Mouse (Mus musculus): Measurements from ENCODE around the gene Mcl1. TPM values are rescaled to one million over a fixed set of nuclear protein-coding genes. Genes with fewer than 3 reads are reported as not detected.
A peak's percentile ranks its signal among the peaks of the same experiment; 100 is the strongest.

Gene Mcl1
- polyA plus RNA-seq, 1 experiment from 2014 or later, result 74.0 TPM

DNA sequence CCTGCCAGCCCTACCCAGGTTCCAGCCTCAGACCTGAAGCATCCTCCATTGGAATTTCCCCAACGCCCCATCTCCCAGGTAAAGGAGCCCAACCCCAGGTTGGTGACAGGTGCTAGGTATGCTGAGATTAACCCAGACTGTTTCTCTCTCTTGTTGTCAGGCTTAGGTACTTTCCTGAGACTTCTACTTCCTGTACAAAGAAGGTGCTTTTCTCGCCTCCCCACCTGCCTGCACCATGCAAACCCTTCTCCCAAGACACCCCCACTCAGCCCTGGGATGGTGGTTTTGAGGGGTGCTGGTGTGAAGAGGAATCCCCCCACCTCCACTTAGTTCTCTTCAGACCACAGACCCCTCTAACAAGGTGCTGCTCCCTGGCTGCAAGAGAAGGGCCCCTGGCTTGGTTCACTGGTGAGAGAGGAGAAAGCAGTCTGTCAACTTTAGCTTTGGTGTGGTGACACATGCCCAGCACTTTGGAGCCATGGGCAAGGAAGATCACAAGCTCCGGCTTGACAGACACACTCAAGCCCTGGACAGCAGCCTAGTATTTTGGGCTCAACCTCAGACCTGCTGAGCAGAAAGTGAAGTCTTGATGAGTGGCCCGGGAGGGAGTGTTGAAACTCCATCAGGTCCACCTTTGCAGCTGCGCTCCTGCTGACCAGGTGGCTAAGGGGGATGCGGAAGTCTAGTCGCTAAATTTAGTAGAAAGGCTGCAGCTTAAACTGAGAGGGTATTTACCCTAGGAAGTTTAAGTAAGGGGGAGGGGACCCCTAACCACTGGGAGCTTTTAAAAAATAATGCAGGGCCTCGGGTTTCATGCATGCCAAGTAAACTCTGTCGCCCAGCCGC lies 14.5 kb downstream of the Mcl1 start:
- H3K27ac ChIP-seq, result peak overlapping the region; percentile 50
- 58% methylated on average over 10 of the region's 10 CpGs for WGBS
- no peaks in the 10 kb centered on the region for H3K9me3 ChIP-seq
- no peaks in the 10 kb centered on the region for H3K27me3 ChIP-seq
- no peak overlapping the region for H3K4me3 ChIP-seq (replicated peaks)
- H3K4me2 ChIP-seq, result no peak overlapping the region
- no peak overlapping the region for H3K9ac ChIP-seq
- no peak for ATAC-seq (ENCODE audit: low FRiP score)
- peaks cover 34% of the 10 kb centered on the region for H3K4me1 ChIP-seq
- H3K36me3 ChIP-seq (replicated peaks), result peaks cover 19% of the 10 kb centered on the region

GRCm38 (mm10) chr3:95673707-95674211 lies 15.2 kb downstream of the Mcl1 start:
- Histone ChIP-seq H3K4me1 (peaks cover 29% of the 10 kb centered on the region), H3K27ac (peak overlapping the region; percentile 50), H3K4me2 (no peak overlapping the region), H3K27me3 (no peaks in the 10 kb centered on the region), H3K4me3 (replicated peaks) (no peak overlapping the region), H3K36me3 (replicated peaks) (peaks cover 15% of the 10 kb centered on the region), H3K9me3 (no peaks in the 10 kb centered on the region), H3K9ac (no peak overlapping the region)
- ATAC-seq (ENCODE audit: low FRiP score), result no peak
- 31% methylated on average over 11 of the region's 11 CpGs for whole genome bisulfite sequencing

DNA sequence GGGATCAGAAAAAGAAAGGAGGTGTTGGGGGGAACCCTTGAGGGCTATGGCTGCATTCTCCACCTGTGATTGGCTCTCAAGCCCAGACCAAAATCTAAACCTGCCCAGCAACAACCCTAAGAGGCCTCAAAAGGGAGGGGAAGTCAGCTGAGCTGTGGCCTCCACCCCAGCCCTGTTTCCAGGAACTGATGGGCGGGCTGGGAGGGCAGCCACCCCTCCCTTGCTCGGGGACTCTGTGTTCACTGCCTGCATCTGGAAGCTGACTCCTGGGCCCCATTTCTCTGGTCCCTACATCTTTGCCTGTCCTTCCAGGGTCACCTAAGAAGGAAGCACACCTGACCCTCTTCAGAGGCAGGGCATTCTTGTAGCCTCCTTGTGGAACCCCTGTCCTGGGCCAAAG lies 15.6 kb downstream of the Mcl1 start:
- WGBS, result 35% methylated on average over 2 of the region's 2 CpGs
- H3K36me3 ChIP-seq (replicated peaks), result peaks cover 11% of the 10 kb centered on the region
- H3K9me3 ChIP-seq, result no peaks in the 10 kb centered on the region
- no peak overlapping the region for H3K4me2 ChIP-seq
- H3K4me3 ChIP-seq (replicated peaks), result no peak overlapping the region
- H3K9ac ChIP-seq, result no peak overlapping the region
- H3K27ac ChIP-seq, result peak overlapping the region; percentile 50; the same call in 1 of the 2 replicates
- peak; percentile 45; the same call in 1 of the 2 replicates for ATAC-seq (ENCODE audit: low FRiP score)
- H3K4me1 ChIP-seq, result peaks cover 28% of the 10 kb centered on the region
- no peaks in the 10 kb centered on the region for H3K27me3 ChIP-seq

- peaks cover 28% of the 10 kb centered on the region for H3K4me1 ChIP-seq
- WGBS, result 38% methylated on average over 6 of the region's 6 CpGs
- ATAC-seq (ENCODE audit: low FRiP score), result no peak
- H3K9ac ChIP-seq, result 0 out of 2 replicates have a peak overlapping the region, but pooled peaks have one; percentile 7
- H3K4me3 ChIP-seq (replicated peaks), result no peak overlapping the region
- no peaks in the 10 kb centered on the region for H3K27me3 ChIP-seq
- no peaks in the 10 kb centered on the region for H3K9me3 ChIP-seq
- H3K27ac ChIP-seq, result 0 out of 2 replicates have a peak overlapping the region, but pooled peaks have one; percentile 20
- H3K4me2 ChIP-seq, result no peak overlapping the region
- peaks cover 6% of the 10 kb centered on the region for H3K36me3 ChIP-seq (replicated peaks)
These were observed 16.2 kb downstream of the Mcl1 start for GRCm38 (mm10) chr3:95674812-95675211.

DNA sequence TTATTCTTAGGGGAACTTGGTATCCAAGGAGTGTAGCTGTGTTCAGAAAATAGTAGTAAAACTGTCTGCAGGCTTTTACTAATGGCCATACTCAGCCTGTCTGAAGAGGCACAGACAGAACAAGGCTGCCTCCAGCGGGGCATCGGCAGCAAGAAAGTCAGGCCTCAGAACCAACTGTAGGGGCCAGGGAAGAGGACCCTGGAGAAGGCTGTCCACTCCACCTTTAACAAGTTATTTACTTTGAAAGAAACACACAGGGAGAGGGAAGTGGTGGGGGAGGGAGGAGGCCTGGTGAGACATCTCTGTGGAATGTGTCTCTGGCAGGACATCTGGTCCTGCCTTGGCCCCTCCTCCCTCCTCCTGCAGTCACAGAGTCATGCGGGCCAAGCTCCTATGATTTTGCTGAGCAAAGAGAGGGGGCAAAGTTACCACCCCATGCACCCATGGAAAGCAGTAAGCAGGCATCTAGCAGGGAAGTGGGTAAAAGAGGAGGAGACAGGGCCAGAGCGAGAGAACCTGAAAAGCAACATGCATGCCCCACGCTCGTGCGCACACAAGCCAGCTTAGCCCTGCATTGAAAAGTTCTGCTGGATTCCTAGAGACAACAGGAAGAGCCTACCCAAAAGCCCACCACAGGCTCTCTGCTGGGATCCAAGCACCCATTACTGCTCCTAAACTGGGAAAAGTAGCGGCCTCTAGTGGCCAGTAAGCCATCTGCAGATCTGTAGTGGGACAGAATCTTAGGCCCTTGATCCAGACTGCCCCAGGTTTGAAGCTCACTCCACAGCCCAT lies 16.9 kb downstream of the Mcl1 start:
- H3K4me3 ChIP-seq (replicated peaks), result no peak overlapping the region
- H3K4me2 ChIP-seq, result no peak overlapping the region
- H3K36me3 ChIP-seq (replicated peaks), result peaks cover 4% of the 10 kb centered on the region
- 0 out of 2 replicates have a peak overlapping the region, but pooled peaks have one; percentile 7 for H3K9ac ChIP-seq
- peak; percentile 60 for ATAC-seq (ENCODE audit: low FRiP score)
- whole genome bisulfite sequencing, result 31% methylated on average over 7 of the region's 8 CpGs
- no peaks in the 10 kb centered on the region for H3K27me3 ChIP-seq
- no peaks in the 10 kb centered on the region for H3K9me3 ChIP-seq
- peak overlapping the region; percentile 37 for H3K27ac ChIP-seq
- peaks cover 28% of the 10 kb centered on the region for H3K4me1 ChIP-seq

DNA sequence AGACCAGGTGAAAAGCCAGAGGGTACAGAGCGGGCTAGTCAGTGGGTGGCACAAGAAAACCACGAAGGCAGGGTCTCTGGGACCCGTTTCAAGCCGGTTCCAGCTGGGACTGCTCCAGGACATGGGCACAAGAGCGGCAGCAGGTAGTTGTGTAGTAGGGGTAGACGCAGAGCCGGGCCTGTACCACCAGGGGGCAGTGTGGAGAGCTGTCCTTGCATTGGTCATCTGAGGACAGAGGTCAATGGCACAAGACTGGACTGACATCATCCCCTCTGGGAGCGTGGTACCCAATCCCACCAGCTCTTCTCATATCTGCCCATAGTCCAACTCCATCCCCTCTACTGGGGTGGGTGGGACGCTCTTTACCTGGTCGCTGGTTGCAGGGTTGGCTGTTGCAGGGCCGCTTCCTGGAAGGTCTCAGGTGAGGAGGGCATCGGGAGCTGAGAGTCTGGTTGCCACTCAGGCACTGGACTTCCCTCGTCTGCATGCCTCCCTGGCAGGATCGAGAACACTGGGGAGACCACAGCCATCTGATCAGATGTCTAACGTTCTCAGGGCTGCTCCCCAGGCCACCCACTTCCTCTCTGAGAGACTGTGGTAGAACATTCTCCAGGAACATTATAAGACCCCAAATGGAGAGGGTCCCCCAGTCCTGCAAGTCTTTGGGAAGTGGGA lies 18.3 kb downstream of the Mcl1 start:
- Histone ChIP-seq H3K9ac (no peak overlapping the region), H3K27me3 (no peaks in the 10 kb centered on the region), H3K4me2 (no peak overlapping the region), H3K36me3 (replicated peaks) (0 out of 2 replicates have a peak, but pooled peaks cover 4% of the 10 kb centered on the region), H3K27ac (no peak overlapping the region), H3K4me1 (peaks cover 28% of the 10 kb centered on the region), H3K9me3 (no peaks in the 10 kb centered on the region), H3K4me3 (replicated peaks) (no peak overlapping the region)
- ATAC-seq (ENCODE audit: low FRiP score), result no peak
- WGBS, result 56% methylated on average over 15 of the region's 15 CpGs

- H3K4me2 ChIP-seq, result no peak overlapping the region
- WGBS, result 90% methylated on average over 19 of the region's 19 CpGs
- no peak for ATAC-seq (ENCODE audit: low FRiP score)
- no peaks in the 10 kb centered on the region for H3K9me3 ChIP-seq
- H3K4me3 ChIP-seq (replicated peaks), result no peak overlapping the region
- 0 out of 2 replicates have a peak, but pooled peaks cover 4% of the 10 kb centered on the region for H3K36me3 ChIP-seq (replicated peaks)
- H3K4me1 ChIP-seq, result peaks cover 25% of the 10 kb centered on the region
- H3K9ac ChIP-seq, result no peak overlapping the region; the same call in 1 of the 2 replicates
- no peaks in the 10 kb centered on the region for H3K27me3 ChIP-seq
- no peak overlapping the region for H3K27ac ChIP-seq
These were observed 19.0 kb downstream of the Mcl1 start for GRCm38 (mm10) chr3:95677420-95678090.

DNA sequence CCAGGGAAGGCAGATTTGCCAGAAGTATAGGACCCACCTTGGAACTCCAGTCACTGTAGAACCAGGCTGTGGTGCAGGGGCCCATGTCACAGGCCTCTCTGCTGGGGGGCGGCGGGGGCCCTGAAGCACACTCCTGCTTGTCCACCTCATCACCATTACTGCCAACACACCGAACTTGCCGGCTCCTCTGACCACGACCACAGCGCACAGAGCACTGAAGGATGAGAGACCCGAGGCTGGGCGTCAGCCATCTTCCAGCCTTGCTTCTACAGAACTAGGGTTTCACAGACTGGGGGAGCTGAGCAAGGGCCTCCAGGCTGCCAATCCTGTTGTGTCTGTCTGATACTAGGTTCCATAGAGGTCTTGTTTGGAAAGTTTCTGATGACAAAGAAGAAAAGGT lies 21.0 kb downstream of the Mcl1 start:
- 94% methylated on average over 8 of the region's 8 CpGs for WGBS
- Histone ChIP-seq H3K36me3 (replicated peaks) (no peaks in the 10 kb centered on the region), H3K27me3 (no peaks in the 10 kb centered on the region), H3K4me1 (peaks cover 10% of the 10 kb centered on the region), H3K9me3 (no peaks in the 10 kb centered on the region), H3K4me3 (replicated peaks) (no peak overlapping the region), H3K4me2 (no peak overlapping the region), H3K27ac (no peak overlapping the region), H3K9ac (no peak overlapping the region)
- ATAC-seq (ENCODE audit: low FRiP score), result no peak

GRCm38 (mm10) chr3:95680673-95681072 lies 22.1 kb downstream of the Mcl1 start:
- Histone ChIP-seq H3K27me3 (no peaks in the 10 kb centered on the region), H3K9me3 (no peaks in the 10 kb centered on the region), H3K36me3 (replicated peaks) (no peaks in the 10 kb centered on the region), H3K4me3 (replicated peaks) (no peak overlapping the region), H3K9ac (no peak overlapping the region), H3K27ac (no peak overlapping the region; the same call in 1 of the 2 replicates), H3K4me1 (no peaks in the 10 kb centered on the region; the same call in 1 of the 2 replicates), H3K4me2 (no peak overlapping the region)
- WGBS, result 82% methylated on average over 6 of the region's 6 CpGs
- ATAC-seq (ENCODE audit: low FRiP score), result no peak

GRCm38 (mm10) chr3:95681365-95681764 lies 22.8 kb downstream of the Mcl1 start:
- Histone ChIP-seq H3K4me3 (replicated peaks) (no peak overlapping the region), H3K36me3 (replicated peaks) (no peaks in the 10 kb centered on the region), H3K9me3 (no peaks in the 10 kb centered on the region), H3K4me2 (no peak overlapping the region), H3K9ac (no peak overlapping the region), H3K27me3 (peaks cover 2% of the 10 kb centered on the region; the same call in 1 of the 2 replicates), H3K4me1 (0 out of 2 replicates have a peak, but pooled peaks cover under 1% of the 10 kb centered on the region), H3K27ac (no peak overlapping the region)
- no peak for ATAC-seq (ENCODE audit: low FRiP score)
- 67% methylated on average over 11 of the region's 11 CpGs for WGBS

DNA sequence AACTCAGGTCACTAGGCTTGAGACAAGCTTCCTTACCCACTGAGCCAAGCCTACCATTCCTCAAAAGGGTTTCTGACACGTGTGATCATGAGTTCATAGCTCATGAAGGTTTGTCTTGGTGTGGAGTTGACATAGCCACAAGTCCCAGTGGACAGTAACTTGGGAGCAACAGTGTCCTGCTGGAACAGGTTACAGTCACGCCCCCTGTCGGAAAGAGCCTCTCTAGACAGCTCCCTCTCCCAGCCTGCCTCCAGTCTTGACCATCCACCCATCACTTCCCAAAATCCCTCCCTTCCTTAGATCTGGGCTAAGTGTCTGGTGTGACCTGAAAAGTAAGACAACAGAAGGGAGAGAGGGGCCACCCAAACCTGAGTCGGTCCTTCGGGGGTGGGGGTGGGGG lies 24.3 kb downstream of the Mcl1 start:
- WGBS, result 71% methylated on average over 5 of the region's 5 CpGs
- no peak overlapping the region for H3K4me2 ChIP-seq
- peaks cover 16% of the 10 kb centered on the region for H3K4me1 ChIP-seq
- no peak for ATAC-seq (ENCODE audit: low FRiP score)
- no peak overlapping the region for H3K9ac ChIP-seq
- H3K9me3 ChIP-seq, result no peaks in the 10 kb centered on the region
- no peak overlapping the region for H3K4me3 ChIP-seq (replicated peaks)
- H3K27me3 ChIP-seq, result peaks cover 16% of the 10 kb centered on the region
- no peak overlapping the region for H3K27ac ChIP-seq
- no peaks in the 10 kb centered on the region for H3K36me3 ChIP-seq (replicated peaks)
